Mouse (Mus musculus) heart, embryonic 10.5 days (tissue): Measurements from ENCODE around the gene Tpd52l2. TPM values are rescaled to one million over a fixed set of nuclear protein-coding genes. Genes with fewer than 3 reads are reported as not detected.

Experiments
- DNase-seq: peaks from one replicate; pipeline ENCODE4 v3.0.0-alpha.2; 2017; ENCODE audit warnings: low spot score
- H3K27ac ChIP-seq: fragments of 300-500 bp; sonication (generic); 2 replicates; pipeline ENCODE4 v1.5.1; 2016; ENCODE audit warnings: mild to moderate bottlenecking
- H3K27me3 ChIP-seq: fragments of 300-500 bp; sonication (generic); 2 replicates; pipeline ENCODE4 v1.6.1; 2016; ENCODE audit warnings: mild to moderate bottlenecking; ENCODE audit not compliant: poor library complexity, insufficient read depth, severe bottlenecking
- H3K36me3 ChIP-seq: fragments of 300-500 bp; sonication (generic); 2 replicates; pipeline ENCODE4 v1.6.1; 2016; ENCODE audit warnings: mild to moderate bottlenecking, moderate library complexity
- H3K4me1 ChIP-seq: fragments of 300-500 bp; sonication (generic); 2 replicates; pipeline ENCODE4 v1.6.1; 2016; ENCODE audit warnings: mild to moderate bottlenecking
- H3K4me3 ChIP-seq: fragments of 300-500 bp; sonication (generic); 2 replicates; pipeline ENCODE4 v1.5.1; 2016; ENCODE audit warnings: mild to moderate bottlenecking, moderate library complexity
- H3K9me3 ChIP-seq: fragments of 300-500 bp; sonication (generic); 2 replicates; pipeline ENCODE4 v1.6.1; 2016; ENCODE audit warnings: mild to moderate bottlenecking, moderate library complexity
- WGBS: fragments of 180-500 bp; shearing (Covaris S2); methylation state at CpG from one replicate; pipeline ENCODE4 v1.1.7; 2016; 5-methylcytosine and 5-hydroxymethylcytosine counted together
- polyA plus RNA-seq: library from polyadenylated mRNA; unstranded; fragments of >200 nt; fragmentation: Nextera tagmentation; extraction: Ambion mirVana; gene quantifications from 2 replicates; pipeline ENCODE4 v1.2.1, GENCODE M21; 2016

Tpd52l2 gene
- 130 and 162 TPM in 2 replicates for polyA plus RNA-seq

- H3K27ac ChIP-seq = peak within 1 kb of the TSS; percentile 93
- H3K27me3 ChIP-seq = no peaks in the 10 kb centered on the region
- under 1% methylated on average over 46 of the region's 46 CpGs for WGBS
- peak within 1 kb of the TSS; percentile 94 for H3K4me3 ChIP-seq
- DNase-seq = peak; percentile 98
- peaks cover 22% of the 10 kb centered on the region for H3K4me1 ChIP-seq
- no peaks in the 10 kb centered on the region for H3K9me3 ChIP-seq
- H3K36me3 ChIP-seq = peaks cover 26% of the 10 kb centered on the region
Observed at GRCm38 (mm10) chr2:181496831-181497547, at the start of gene Tpd52l2. TSS of gene Tpd52l2 (plus strand) at chr2:181497142.

- DNase-seq = no peak
- WGBS = 82% methylated on average over 4 of the region's 4 CpGs
- Histone ChIP-seq H3K36me3 (no peaks in the 10 kb centered on the region), H3K4me3 (no peak overlapping the region), H3K27ac (no peak overlapping the region), H3K9me3 (no peaks in the 10 kb centered on the region), H3K4me1 (peaks cover 10% of the 10 kb centered on the region), H3K27me3 (no peaks in the 10 kb centered on the region)
Observed at GRCm38 (mm10) chr2:181452181-181452580, 44.8 kb upstream of the Tpd52l2 start.

- 25% methylated on average over 1 of the region's 1 CpGs for WGBS
- Histone ChIP-seq H3K36me3 (no peaks in the 10 kb centered on the region), H3K4me1 (peaks cover 10% of the 10 kb centered on the region), H3K9me3 (no peaks in the 10 kb centered on the region), H3K4me3 (no peak overlapping the region), H3K27ac (no peak overlapping the region), H3K27me3 (no peaks in the 10 kb centered on the region)
- DNase-seq = no peak
Observed at GRCm38 (mm10) chr2:181453274-181453673, 43.7 kb upstream of the Tpd52l2 start.

GRCm38 (mm10) chr2:181455899-181456298 is 41.0 kb upstream of the Tpd52l2 start:
- H3K27ac ChIP-seq = no peak overlapping the region
- no peaks in the 10 kb centered on the region for H3K9me3 ChIP-seq
- H3K4me3 ChIP-seq = no peak overlapping the region
- no peaks in the 10 kb centered on the region for H3K36me3 ChIP-seq
- peaks cover 22% of the 10 kb centered on the region for H3K4me1 ChIP-seq
- no peaks in the 10 kb centered on the region for H3K27me3 ChIP-seq
- DNase-seq = no peak
- WGBS = 63% methylated on average over 2 of the region's 2 CpGs

GRCm38 (mm10) chr2:181457831-181458230 is 39.1 kb upstream of the Tpd52l2 start:
- Histone ChIP-seq H3K4me1 (peaks cover 34% of the 10 kb centered on the region), H3K9me3 (no peaks in the 10 kb centered on the region), H3K27me3 (no peaks in the 10 kb centered on the region), H3K4me3 (peak overlapping the region; percentile 95), H3K27ac (no peak overlapping the region), H3K36me3 (no peaks in the 10 kb centered on the region)
- WGBS = 4% methylated on average over 15 of the region's 15 CpGs
- DNase-seq = no peak

- WGBS = 1% methylated on average over 64 of the region's 72 CpGs
- Histone ChIP-seq H3K27ac (peak overlapping the region; percentile 94), H3K27me3 (no peaks in the 10 kb centered on the region), H3K4me3 (peak overlapping the region; percentile 95), H3K4me1 (peaks cover 42% of the 10 kb centered on the region), H3K36me3 (no peaks in the 10 kb centered on the region), H3K9me3 (no peaks in the 10 kb centered on the region)
- no peak for DNase-seq
Observed at GRCm38 (mm10) chr2:181458411-181459152, 38.4 kb upstream of the Tpd52l2 start.

GRCm38 (mm10) chr2:181459153-181459672 is 37.7 kb upstream of the Tpd52l2 start, which contains the start of gene Zbtb46:
TSS of gene Zbtb46 (minus strand) at chr2:181459426.
- no peaks in the 10 kb centered on the region for H3K27me3 ChIP-seq
- no peaks in the 10 kb centered on the region for H3K36me3 ChIP-seq
- H3K4me3 ChIP-seq = peak within 1 kb of the TSS; percentile 95
- peaks cover 43% of the 10 kb centered on the region for H3K4me1 ChIP-seq
- peak; percentile 93 for DNase-seq
- peak within 1 kb of the TSS; percentile 94 for H3K27ac ChIP-seq
- 3% methylated on average over 66 of the region's 83 CpGs for WGBS
- H3K9me3 ChIP-seq = no peaks in the 10 kb centered on the region

- Histone ChIP-seq H3K27ac (peak overlapping the region; percentile 94), H3K4me3 (peak overlapping the region; percentile 95), H3K36me3 (no peaks in the 10 kb centered on the region), H3K4me1 (peaks cover 43% of the 10 kb centered on the region), H3K9me3 (no peaks in the 10 kb centered on the region), H3K27me3 (no peaks in the 10 kb centered on the region)
- DNase-seq = peak; percentile 93
- WGBS = under 1% methylated on average over 71 of the region's 71 CpGs
Observed at GRCm38 (mm10) chr2:181459673-181460621, 37.0 kb upstream of the Tpd52l2 start.

GRCm38 (mm10) chr2:181461536-181462100 is 35.3 kb upstream of the Tpd52l2 start:
- Histone ChIP-seq H3K9me3 (no peaks in the 10 kb centered on the region), H3K4me1 (peaks cover 37% of the 10 kb centered on the region), H3K27me3 (no peaks in the 10 kb centered on the region), H3K27ac (no peak overlapping the region), H3K4me3 (no peak overlapping the region), H3K36me3 (no peaks in the 10 kb centered on the region)
- DNase-seq = no peak
- 85% methylated on average over 1 of the region's 1 CpGs for WGBS

- H3K27me3 ChIP-seq = no peaks in the 10 kb centered on the region
- peak overlapping the region; percentile 23 for H3K4me3 ChIP-seq
- no peaks in the 10 kb centered on the region for H3K36me3 ChIP-seq
- WGBS = 87% methylated on average over 1 of the region's 1 CpGs
- peak overlapping the region; percentile 65; the same call in 1 of the 2 replicates for H3K27ac ChIP-seq
- H3K9me3 ChIP-seq = no peaks in the 10 kb centered on the region
- DNase-seq = no peak
- peaks cover 37% of the 10 kb centered on the region for H3K4me1 ChIP-seq
Observed at GRCm38 (mm10) chr2:181462604-181463003, 34.3 kb upstream of the Tpd52l2 start.

GRCm38 (mm10) chr2:181463008-181463738 is 33.8 kb upstream of the Tpd52l2 start:
- peak; percentile 91 for DNase-seq

More at GRCm38 (mm10) chr2:181463008-181463738, 33.8 kb upstream of the Tpd52l2 start:
- Histone ChIP-seq H3K27me3 (no peaks in the 10 kb centered on the region), H3K36me3 (no peaks in the 10 kb centered on the region), H3K4me3 (peak overlapping the region; percentile 23), H3K9me3 (no peaks in the 10 kb centered on the region), H3K27ac (peak overlapping the region; percentile 65; the same call in 1 of the 2 replicates), H3K4me1 (peaks cover 37% of the 10 kb centered on the region)
- 44% methylated on average over 7 of the region's 7 CpGs for WGBS
